Mouse (Mus musculus) erythroblast, embryonic 14.5 days (primary cell): ENCODE results near the gene Anks1b.

ENCODE experiments used
- GATA1 ChIP-seq: IDR thresholded peaks from 2 replicates; pipeline ENCODE4 v1.6.1; 2012; ENCODE audit warnings: low read length, inconsistent platforms, mixed read lengths
- TAL1 ChIP-seq: IDR thresholded peaks from 3 replicates; pipeline ENCODE4 v1.6.1; 2012; ENCODE audit warnings: low read length, inconsistent platforms, mixed read lengths

DNA sequence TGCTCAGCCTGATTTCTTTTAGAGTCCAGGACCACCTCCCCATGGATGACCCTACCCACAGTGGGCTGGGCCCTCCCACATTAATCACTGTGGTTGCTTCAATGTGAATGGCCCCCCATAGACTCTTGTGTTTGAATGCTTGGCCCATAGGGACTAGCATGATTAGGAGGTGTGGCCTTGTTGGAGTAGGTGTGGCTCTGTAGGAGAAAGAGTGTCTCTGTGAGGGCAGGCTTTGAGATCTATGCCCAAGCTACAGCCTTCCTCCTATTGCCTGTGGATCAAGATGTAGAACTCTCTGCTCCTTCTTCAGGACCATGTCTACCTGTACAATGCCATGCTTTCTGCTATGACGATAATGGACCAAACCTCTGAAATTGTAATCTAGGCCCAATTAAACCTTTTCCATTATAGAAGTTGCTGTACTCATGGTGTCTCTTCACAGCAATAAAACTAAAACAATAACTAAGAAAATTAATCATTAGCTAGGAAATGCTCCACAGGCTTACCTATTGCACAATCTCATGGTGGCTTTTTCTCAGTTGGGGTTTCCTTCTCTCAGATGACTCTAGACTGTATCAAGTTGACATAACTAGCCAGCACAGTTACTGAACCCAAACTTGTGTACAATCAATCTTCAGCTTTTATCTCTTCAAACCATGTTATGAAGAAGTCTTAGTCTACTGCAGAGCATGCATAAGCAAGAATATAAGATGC is 73.5 kb downstream of the Anks1b start:
- TF ChIP-seq GATA1 (no peak), TAL1 (no peak)
